Mouse (Mus musculus) hindbrain, embryonic 16.5 days (tissue): ENCODE results near the gene Tiam1. TPM values are rescaled to one million over a fixed set of nuclear protein-coding genes. Genes with fewer than 3 reads are reported as not detected.

ENCODE experiments used
- ATAC-seq: fragments of 200-750 bp; cut with Nextera tagmentation; 2 replicates; pipeline ENCODE4 v1.8.0; 2017; ENCODE audit warnings: moderate TSS enrichment, moderate library complexity
- H3K27ac ChIP-seq: fragments of 300-500 bp; sonication (generic); 2 replicates; pipeline ENCODE4 v1.5.1; 2014; ENCODE audit warnings: low read depth, mild to moderate bottlenecking, control low read depth, low read length, moderate library complexity
- H3K27me3 ChIP-seq: fragments of 300-500 bp; sonication (generic); replicated peaks from 2 replicates; pipeline ENCODE4 v1.6.1; 2014; ENCODE audit warnings: low read length; ENCODE audit not compliant: control insufficient read depth, insufficient read depth
- H3K36me3 ChIP-seq: fragments of 300-500 bp; sonication (generic); 2 replicates; pipeline ENCODE4 v1.6.1; 2014; ENCODE audit warnings: mild to moderate bottlenecking, low read length, moderate library complexity, mixed read lengths; ENCODE audit not compliant: control insufficient read depth, insufficient read depth
- H3K4me1 ChIP-seq: fragments of 300-500 bp; sonication (generic); 2 replicates; pipeline ENCODE4 v1.6.1; 2014; ENCODE audit warnings: low read depth, low read length; ENCODE audit not compliant: control insufficient read depth, insufficient read depth
- H3K4me2 ChIP-seq: fragments of 300-500 bp; sonication (generic); 2 replicates; pipeline ENCODE4 v1.6.1; 2014; ENCODE audit warnings: mild to moderate bottlenecking, low read length, control low read depth, moderate library complexity
- H3K4me3 ChIP-seq: fragments of 300-500 bp; sonication (generic); 2 replicates; pipeline ENCODE4 v1.5.1; 2014; ENCODE audit warnings: mild to moderate bottlenecking, low read length, control low read depth, moderate library complexity
- H3K9ac ChIP-seq: fragments of 300-500 bp; sonication (generic); 2 replicates; pipeline ENCODE4 v1.6.1; 2014; ENCODE audit warnings: low read depth, mild to moderate bottlenecking, control low read depth, low read length, moderate library complexity
- H3K9me3 ChIP-seq: fragments of 300-500 bp; sonication (generic); 2 replicates; pipeline ENCODE4 v1.6.1; 2014; ENCODE audit warnings: mild to moderate bottlenecking, low read length, moderate library complexity; ENCODE audit not compliant: control insufficient read depth
- WGBS: fragments of 180-500 bp; shearing (Covaris S2); extraction: QIAGEN DNeasy Blood & Tissue Kit; methylation state at CpG from one replicate; pipeline ENCODE4 v1.1.7; 2014; 5-methylcytosine and 5-hydroxymethylcytosine counted together
- polyA plus RNA-seq: library from polyadenylated mRNA; unstranded; fragments of >200 nt; fragmentation: Nextera tagmentation; extraction: Ambion mirVana; gene quantifications from 2 replicates; pipeline ENCODE4 v1.2.1, GENCODE M21; 2015

The Tiam1 gene
- polyA plus RNA-seq, 1 experiment from 2014 or later: 16.6 TPM

DNA sequence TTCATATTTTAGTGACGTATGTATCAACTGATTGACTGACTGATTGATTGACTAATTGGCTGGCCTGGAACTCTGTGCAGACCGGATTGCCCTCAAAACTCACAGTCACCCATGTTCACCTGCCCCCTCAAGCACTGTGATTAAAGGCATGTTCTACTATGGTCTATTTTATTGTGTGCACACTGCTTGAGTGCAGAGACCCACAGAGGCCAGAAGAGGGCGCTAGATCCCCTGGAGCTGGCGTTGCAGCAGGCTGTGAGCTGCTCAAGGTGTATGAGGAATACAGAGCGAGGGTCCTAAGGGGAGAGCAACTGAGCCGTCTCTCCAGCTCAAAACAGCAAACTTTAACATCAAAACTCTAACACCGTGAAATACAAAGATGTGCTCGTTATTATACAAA is 202.9 kb downstream of the Tiam1 start:
- 88% methylated on average over 8 of the region's 8 CpGs for WGBS
- H3K4me2 ChIP-seq: no peak overlapping the region
- H3K9ac ChIP-seq: no peak overlapping the region
- no peaks in the 10 kb centered on the region for H3K27me3 ChIP-seq
- no peaks in the 10 kb centered on the region for H3K36me3 ChIP-seq
- no peak for ATAC-seq
- peaks cover 24% of the 10 kb centered on the region for H3K4me1 ChIP-seq
- no peak overlapping the region for H3K4me3 ChIP-seq
- no peak overlapping the region for H3K27ac ChIP-seq
- H3K9me3 ChIP-seq: no peaks in the 10 kb centered on the region

DNA sequence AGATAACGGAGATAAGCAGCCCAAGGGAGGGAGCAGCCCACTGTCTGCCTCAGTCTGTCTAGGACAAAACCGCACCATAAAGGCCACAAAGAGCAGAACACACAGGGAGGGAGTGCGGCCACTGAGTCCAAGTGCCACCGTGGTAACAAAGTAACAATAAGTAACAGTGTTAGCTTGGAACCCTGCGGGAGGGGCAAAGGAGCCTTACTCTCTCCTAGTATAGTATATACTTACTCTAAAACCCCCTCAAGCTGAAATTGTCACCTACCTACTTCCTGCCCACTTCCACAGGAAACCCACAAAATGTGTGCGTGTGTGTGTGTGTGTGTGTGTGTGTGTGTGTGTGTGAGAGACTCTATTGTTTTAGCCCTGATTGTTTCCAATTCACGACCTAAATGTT is 205.3 kb downstream of the Tiam1 start:
- WGBS: 45% methylated on average over 7 of the region's 7 CpGs
- H3K4me2 ChIP-seq: no peak overlapping the region
- no peaks in the 10 kb centered on the region for H3K9me3 ChIP-seq
- no peak for ATAC-seq
- no peak overlapping the region for H3K9ac ChIP-seq
- no peak overlapping the region for H3K27ac ChIP-seq
- no peaks in the 10 kb centered on the region for H3K27me3 ChIP-seq
- peaks cover 3% of the 10 kb centered on the region for H3K4me1 ChIP-seq
- H3K4me3 ChIP-seq: no peak overlapping the region
- no peaks in the 10 kb centered on the region for H3K36me3 ChIP-seq

DNA sequence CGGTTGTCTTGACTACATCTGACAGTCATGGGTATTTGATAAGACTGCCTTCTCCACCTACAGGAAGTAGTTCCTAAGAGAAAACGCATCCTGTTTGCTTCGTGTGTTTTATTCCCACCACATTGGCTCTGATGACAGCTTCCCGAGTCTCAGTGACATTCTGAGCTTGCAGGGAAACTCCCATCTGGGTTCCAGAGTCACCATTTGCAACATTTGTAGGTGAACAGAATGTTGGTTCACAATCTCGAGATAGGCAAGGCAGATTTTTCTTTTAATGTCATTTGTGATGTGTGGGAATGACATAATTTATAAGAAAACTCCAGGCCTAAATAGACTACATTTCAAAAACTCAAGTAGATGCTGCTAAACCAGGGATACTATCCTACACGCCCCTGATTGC is 207.0 kb downstream of the Tiam1 start:
- H3K27me3 ChIP-seq: no peaks in the 10 kb centered on the region
- ATAC-seq: no peak
- no peak overlapping the region for H3K4me3 ChIP-seq
- no peaks in the 10 kb centered on the region for H3K9me3 ChIP-seq
- no peak overlapping the region for H3K4me2 ChIP-seq
- H3K9ac ChIP-seq: no peak overlapping the region
- no peaks in the 10 kb centered on the region for H3K36me3 ChIP-seq
- 80% methylated on average over 6 of the region's 6 CpGs for WGBS
- no peak overlapping the region for H3K27ac ChIP-seq
- H3K4me1 ChIP-seq: no peaks in the 10 kb centered on the region

DNA sequence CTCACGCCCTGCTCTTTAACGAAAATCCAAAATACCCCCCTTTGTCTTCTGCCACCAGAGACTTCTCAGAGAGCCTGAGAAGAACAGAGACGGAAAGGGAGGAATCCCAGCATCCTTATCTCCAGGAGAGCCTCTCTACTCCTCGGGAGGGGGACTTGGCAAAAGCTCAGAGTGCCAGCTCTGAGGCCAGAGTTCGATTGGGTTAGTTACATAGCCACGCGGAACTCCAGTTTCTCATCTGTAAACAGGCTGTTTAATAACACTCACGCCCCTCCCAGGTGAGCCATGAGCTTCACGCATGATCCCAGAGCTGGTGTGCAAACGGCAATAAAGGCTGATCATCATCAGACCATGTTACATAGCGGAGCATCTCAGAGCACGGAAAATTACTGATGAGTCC is 208.2 kb downstream of the Tiam1 start:
- Histone ChIP-seq H3K27me3 (no peaks in the 10 kb centered on the region), H3K4me2 (no peak overlapping the region), H3K4me3 (no peak overlapping the region), H3K9me3 (no peaks in the 10 kb centered on the region), H3K27ac (no peak overlapping the region), H3K4me1 (no peaks in the 10 kb centered on the region), H3K9ac (no peak overlapping the region), H3K36me3 (no peaks in the 10 kb centered on the region)
- WGBS: 80% methylated on average over 12 of the region's 12 CpGs
- ATAC-seq: no peak

DNA sequence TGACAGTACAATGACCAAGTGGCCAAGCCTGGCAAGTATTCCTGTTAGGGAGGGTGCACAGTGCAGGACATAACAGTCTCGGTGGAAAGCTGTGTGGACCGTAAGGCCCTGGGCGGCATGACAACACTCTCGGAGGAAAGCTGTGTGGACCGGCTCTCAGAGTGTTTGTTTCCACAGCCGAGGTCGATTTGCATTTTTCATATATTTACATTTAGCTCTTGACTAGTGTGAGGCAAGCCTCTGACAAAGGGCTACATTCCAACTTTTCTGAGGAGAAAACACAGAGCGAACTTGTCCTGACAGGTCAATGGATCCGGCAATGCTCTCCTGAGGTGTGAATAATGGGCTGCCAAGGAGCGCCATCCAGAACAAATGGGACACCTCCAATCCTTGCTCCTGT is 209.0 kb downstream of the Tiam1 start:
- Histone ChIP-seq H3K9ac (no peak overlapping the region), H3K4me1 (no peaks in the 10 kb centered on the region), H3K4me3 (no peak overlapping the region), H3K27me3 (no peaks in the 10 kb centered on the region), H3K36me3 (no peaks in the 10 kb centered on the region), H3K4me2 (no peak overlapping the region), H3K9me3 (no peaks in the 10 kb centered on the region), H3K27ac (no peak overlapping the region)
- no peak for ATAC-seq
- WGBS: 58% methylated on average over 10 of the region's 10 CpGs

DNA sequence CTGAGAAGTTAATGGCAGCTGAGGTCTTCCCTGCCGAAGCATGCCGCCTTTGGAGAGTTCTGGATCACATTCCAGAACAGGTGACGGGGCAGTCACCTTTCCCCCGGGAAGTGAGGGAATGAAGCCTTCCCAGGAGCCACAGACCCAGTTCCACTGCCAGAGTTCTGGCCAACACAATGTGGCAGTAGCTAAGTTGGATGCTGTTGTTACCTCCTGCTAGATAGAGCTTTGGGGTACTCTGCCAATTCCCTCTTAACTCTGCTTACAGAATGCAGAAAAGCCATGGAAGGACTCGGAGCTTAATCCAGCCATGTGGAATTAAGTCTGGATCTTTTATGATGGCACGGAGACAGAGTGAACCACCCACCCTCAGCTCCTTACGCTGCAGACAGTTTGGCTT is 209.6 kb downstream of the Tiam1 start:
- ATAC-seq: no peak
- H3K4me2 ChIP-seq: no peak overlapping the region
- H3K27me3 ChIP-seq: no peaks in the 10 kb centered on the region
- H3K4me1 ChIP-seq: no peaks in the 10 kb centered on the region
- H3K27ac ChIP-seq: no peak overlapping the region
- 73% methylated on average over 7 of the region's 7 CpGs for WGBS
- H3K36me3 ChIP-seq: no peaks in the 10 kb centered on the region
- no peak overlapping the region for H3K4me3 ChIP-seq
- no peak overlapping the region for H3K9ac ChIP-seq
- H3K9me3 ChIP-seq: no peaks in the 10 kb centered on the region

DNA sequence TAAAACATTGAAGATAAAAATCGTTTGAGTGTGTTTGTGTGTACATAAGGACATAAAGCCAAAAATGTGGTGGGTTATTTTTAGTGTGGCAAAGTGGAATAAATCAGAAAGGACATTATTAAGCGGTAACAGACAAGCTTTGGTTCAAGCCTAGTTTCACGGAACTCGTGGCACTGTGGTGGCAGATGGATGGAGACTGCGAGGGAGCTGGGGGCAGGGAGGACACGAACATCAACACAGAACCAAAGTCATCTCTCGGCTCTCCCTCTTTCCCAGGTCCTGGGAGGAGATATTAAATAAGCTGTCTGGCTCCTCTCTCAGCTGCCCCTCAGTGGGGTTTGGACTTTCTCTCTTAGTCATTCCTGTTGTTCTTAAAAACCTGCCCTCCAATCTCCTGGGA is 215.0 kb downstream of the Tiam1 start:
- ATAC-seq: no peak
- Histone ChIP-seq H3K4me1 (peaks cover 9% of the 10 kb centered on the region), H3K4me2 (no peak overlapping the region), H3K27me3 (no peaks in the 10 kb centered on the region), H3K27ac (no peak overlapping the region), H3K4me3 (no peak overlapping the region), H3K9ac (no peak overlapping the region), H3K9me3 (no peaks in the 10 kb centered on the region), H3K36me3 (no peaks in the 10 kb centered on the region)
- 92% methylated on average over 7 of the region's 7 CpGs for whole genome bisulfite sequencing

DNA sequence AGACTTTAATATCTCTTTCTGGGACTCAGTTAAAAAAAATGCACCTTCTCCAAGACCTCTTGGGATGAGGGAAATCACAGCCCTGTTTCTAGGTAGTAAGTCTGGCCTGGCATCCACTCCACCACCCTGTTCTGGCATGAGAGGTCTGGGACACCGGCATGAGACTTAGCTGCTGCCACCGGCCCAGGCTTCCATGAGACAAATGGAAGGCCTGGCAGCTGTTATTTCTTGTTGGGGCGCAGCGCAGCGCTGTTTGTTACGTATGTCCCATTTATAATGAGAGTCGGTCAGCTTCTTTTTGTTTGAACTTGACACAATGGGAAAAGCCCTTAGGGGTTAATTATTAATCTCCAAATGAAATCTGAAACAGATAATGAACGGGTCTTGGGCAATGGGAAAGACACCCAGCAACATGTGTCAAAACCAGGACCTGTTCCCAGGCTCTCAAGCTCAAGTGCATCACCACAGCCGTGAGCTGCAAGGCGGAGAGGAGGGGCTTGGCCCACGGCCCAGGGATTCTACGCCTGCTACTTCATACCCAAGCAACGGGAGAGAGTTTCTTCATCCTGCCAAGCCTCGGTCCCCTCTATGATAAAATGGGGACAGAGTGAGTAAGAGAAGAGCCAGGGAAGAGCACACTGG is 219.2 kb downstream of the Tiam1 start:
- peak overlapping the region; percentile 39 for H3K4me2 ChIP-seq
- H3K4me1 ChIP-seq: peaks cover 9% of the 10 kb centered on the region
- H3K4me3 ChIP-seq: no peak overlapping the region
- H3K9ac ChIP-seq: 0 out of 2 replicates have a peak overlapping the region, but pooled peaks have one; percentile 25
- H3K9me3 ChIP-seq: no peaks in the 10 kb centered on the region
- 31% methylated on average over 14 of the region's 14 CpGs for WGBS
- no peaks in the 10 kb centered on the region for H3K36me3 ChIP-seq
- ATAC-seq: peak; percentile 71
- no peak overlapping the region for H3K27ac ChIP-seq
- H3K27me3 ChIP-seq: no peaks in the 10 kb centered on the region

DNA sequence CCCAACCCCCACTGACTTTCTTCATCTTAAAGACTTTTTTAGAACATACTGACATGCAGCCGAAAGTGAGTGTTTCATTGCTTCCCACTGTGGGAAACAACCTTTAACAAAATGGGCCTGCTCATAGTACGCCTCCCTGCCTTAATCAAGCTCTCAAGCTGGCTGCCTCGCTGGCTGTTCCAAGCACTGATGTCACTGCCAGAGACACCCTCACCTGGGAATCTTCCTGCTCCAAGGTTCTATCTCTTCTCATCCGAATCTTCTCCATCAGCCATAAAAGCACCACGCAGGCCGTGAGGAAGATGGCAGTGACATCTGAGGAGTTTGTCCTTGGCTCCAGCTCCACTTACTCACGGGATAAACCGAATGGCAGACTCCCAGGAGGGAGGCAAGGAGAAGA is 220.3 kb downstream of the Tiam1 start:
- no peak overlapping the region for H3K4me2 ChIP-seq
- H3K9me3 ChIP-seq: no peaks in the 10 kb centered on the region
- no peak overlapping the region for H3K27ac ChIP-seq
- H3K9ac ChIP-seq: no peak overlapping the region
- peaks cover 9% of the 10 kb centered on the region for H3K4me1 ChIP-seq
- no peak for ATAC-seq
- no peak overlapping the region for H3K4me3 ChIP-seq
- no peaks in the 10 kb centered on the region for H3K36me3 ChIP-seq
- no peaks in the 10 kb centered on the region for H3K27me3 ChIP-seq
- 73% methylated on average over 8 of the region's 8 CpGs for WGBS

DNA sequence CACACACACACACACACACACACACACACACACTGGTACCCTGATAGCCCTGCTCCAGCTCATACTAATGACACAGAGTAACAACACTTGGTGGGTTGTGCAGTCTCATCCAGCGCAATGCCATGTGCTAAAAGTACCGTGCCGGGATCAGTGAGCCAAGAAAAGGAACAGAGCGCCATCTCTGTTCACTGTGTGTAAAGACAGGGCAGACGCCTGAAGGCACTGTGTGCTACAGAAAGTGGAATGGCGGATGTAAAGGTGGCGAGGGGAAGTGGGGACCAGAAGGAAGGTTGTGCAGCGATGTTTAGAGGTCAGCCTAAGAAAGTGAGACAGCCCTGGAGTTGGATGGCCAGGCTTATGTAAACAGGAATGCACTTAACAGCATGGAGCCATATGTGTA is 221.1 kb downstream of the Tiam1 start:
- no peak overlapping the region for H3K4me2 ChIP-seq
- 89% methylated on average over 8 of the region's 8 CpGs for WGBS
- ATAC-seq: no peak

More for the DNA sequence above, 221.1 kb downstream of the Tiam1 start:
- H3K27me3 ChIP-seq: no peaks in the 10 kb centered on the region
- peaks cover 9% of the 10 kb centered on the region for H3K4me1 ChIP-seq
- H3K36me3 ChIP-seq: no peaks in the 10 kb centered on the region
- H3K9me3 ChIP-seq: no peaks in the 10 kb centered on the region
- H3K4me3 ChIP-seq: no peak overlapping the region
- no peak overlapping the region for H3K27ac ChIP-seq
- no peak overlapping the region for H3K9ac ChIP-seq
